Mouse (Mus musculus) cerebellum, postnatal 36 days (tissue): ENCODE results near the gene Traf3ip3.
A peak's percentile ranks its signal among the peaks of the same experiment; 100 is the strongest.

ENCODE experiments used
- DNase-seq, 2 experiments: peaks; one replicate each; pipeline ENCODE4 v3.0.0; 2021 to 2022; ENCODE audit warnings: mixed read lengths in 2 of 2

Gene Traf3ip3

GRCm38 (mm10) chr1:193201383-193201778 is at the start of gene Traf3ip3:
Gene Traf3ip3 (minus strand): TSS chr1:193201703.
- DNase-seq, result no peak

- no peak for DNase-seq
These were observed 48.5 kb upstream of the Traf3ip3 start for GRCm38 (mm10) chr1:193250026-193250425.

DNA sequence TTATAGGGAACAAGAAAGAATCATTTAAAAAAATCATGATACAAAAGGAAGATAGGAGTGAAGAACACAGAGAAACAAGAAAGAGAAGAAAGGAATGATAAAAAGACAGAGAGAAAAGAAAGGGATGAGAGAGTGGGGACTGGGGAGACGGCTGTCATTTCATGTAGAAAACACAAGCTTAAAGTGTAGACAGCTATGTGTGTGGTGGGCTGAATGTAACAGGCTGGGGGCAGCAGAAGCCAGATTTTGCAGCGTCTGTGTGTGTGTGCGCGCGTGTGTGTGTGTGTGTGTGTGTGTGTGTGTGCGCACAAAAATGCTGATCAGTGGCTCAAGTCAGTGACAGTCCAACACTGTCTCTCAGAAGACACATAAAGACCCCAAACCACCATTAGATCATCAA is 42.7 kb upstream of the Traf3ip3 start:
- DNase-seq, result no peak

- no peak for DNase-seq
These were observed 42.2 kb upstream of the Traf3ip3 start for GRCm38 (mm10) chr1:193243571-193244193.

DNA sequence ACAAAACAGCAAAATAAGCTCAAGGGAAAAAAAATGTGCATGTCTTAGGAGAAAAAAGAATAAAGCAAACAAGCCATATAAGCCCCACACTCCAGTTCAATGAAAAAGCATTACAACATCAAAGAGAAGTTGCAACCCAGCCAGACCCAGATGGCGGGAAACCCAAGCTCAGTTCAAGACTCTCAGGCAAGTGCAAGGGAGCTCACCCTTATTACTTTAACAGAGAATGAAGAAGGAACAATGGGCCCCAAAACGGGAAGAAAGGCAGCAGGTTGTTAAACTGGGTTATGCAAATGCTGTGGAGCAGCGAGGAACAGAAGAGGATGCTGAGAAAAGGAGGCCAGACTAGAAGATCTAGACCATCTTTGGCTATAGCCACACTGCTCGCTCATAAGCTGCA is 41.4 kb upstream of the Traf3ip3 start:
- DNase-seq, result no peak

DNA sequence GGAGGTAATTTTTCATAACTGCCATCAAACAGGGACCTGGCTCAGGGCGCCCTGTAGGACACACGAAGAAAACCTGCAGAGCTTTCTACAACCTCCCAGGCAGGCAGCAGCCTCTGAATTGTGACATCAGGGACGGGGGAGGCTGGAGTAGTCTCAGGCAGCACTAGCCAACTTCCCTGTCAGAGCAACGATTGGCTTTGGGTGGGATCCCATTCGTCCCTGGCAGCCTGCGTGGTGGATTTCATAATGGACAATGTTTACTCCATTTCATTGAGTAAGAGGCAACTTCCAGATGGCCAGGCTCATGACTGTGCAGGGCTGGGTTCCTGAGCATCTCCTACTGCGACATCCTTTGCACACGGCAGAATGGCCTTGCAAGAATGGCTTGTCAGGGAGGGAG is 40.7 kb upstream of the Traf3ip3 start:
- DNase-seq, result peak; percentile 90 to 91

- DNase-seq, result no peak
These were observed 39.9 kb upstream of the Traf3ip3 start for GRCm38 (mm10) chr1:193241436-193241835.

- no peak for DNase-seq
These were observed 36.9 kb upstream of the Traf3ip3 start for GRCm38 (mm10) chr1:193238426-193238825.

GRCm38 (mm10) chr1:193234930-193235329 is 33.4 kb upstream of the Traf3ip3 start:
- DNase-seq, result no peak

DNA sequence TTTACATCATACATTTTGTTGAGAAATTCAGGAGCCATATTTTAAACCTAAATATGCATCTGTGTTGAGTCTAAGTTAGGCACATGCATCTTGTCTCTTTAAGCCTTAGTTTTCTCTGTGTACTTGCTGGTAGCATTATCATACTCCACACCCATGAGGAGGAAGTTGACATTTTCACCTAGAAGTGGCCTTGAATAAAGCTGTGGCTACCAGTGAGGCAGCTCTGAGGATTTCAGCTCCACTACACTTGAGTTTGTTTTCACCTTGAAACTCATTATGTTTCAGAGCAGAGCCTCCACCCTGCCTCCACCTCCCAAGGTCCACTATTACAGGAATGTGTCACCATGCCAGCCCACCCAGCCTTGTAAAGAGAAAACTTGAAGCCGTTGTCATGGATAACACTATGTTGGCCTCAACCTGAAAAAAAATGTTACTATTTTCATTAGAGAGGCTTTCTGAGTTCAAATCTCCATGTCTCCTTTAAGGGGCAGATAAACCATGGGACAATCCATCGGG is 32.7 kb upstream of the Traf3ip3 start:
- no peak for DNase-seq

DNA sequence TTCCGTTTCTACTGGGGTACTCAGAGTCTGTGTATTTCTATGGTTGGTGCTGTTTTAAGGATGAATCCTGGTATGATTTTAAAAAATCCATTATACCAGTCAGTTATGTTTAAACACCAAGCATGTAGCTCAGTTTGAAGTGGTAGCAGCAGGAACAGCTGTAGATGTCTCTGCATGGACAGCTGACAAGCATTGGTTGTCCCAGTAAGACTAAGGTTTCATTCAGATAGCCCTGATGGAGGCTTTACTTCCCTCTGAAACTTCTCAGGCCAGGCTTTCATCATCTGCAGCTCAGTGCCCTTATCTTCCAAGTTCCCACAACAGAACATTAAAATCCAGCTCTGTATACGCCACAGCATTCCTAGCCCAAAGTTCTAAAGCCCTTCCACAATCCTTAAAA is 31.2 kb upstream of the Traf3ip3 start:
- no peak for DNase-seq

DNA sequence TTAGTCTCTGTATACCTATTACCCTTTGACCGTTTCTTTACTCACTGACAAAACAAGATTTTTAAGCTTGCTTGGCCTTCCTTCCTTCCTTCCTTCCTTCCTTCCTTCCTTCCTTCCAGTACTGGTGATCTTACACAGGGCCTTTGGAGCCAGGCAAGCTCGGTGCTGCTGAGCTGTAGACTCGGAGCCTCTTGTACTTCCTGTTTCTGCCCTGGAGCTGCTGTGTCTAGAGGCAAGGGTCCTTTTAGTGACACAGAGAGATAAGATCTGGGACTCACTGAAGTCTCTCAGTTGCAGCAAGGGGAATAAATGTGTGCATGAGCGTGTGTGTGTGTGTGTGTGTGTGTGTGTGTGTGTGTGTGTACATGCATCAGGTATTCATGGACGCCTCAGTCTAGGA is 29.4 kb upstream of the Traf3ip3 start:
- no peak for DNase-seq

GRCm38 (mm10) chr1:193230531-193230930 is 29.0 kb upstream of the Traf3ip3 start:
- DNase-seq, result no peak

GRCm38 (mm10) chr1:193229570-193229969 is 28.1 kb upstream of the Traf3ip3 start:
- no peak for DNase-seq

DNA sequence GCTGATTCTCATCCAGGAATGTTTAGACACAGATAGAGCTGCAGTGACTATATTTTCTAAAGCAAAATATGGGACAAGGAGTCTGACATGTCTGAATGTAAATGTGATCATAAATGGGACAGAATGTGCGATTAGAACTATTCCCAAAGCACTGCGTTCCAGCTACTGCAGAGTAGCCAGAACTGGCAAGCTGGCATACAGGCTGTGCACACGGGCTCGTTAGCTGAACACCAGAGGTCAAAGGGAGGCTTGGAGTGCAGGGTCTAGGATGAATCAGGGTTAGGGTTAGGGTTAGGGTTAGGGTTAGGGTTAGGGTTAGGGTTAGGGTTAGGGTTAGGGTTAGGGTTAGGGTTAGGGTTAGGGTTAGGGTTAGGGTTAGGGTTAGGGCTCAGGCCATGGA is 26.0 kb upstream of the Traf3ip3 start:
- DNase-seq, result no peak

DNA sequence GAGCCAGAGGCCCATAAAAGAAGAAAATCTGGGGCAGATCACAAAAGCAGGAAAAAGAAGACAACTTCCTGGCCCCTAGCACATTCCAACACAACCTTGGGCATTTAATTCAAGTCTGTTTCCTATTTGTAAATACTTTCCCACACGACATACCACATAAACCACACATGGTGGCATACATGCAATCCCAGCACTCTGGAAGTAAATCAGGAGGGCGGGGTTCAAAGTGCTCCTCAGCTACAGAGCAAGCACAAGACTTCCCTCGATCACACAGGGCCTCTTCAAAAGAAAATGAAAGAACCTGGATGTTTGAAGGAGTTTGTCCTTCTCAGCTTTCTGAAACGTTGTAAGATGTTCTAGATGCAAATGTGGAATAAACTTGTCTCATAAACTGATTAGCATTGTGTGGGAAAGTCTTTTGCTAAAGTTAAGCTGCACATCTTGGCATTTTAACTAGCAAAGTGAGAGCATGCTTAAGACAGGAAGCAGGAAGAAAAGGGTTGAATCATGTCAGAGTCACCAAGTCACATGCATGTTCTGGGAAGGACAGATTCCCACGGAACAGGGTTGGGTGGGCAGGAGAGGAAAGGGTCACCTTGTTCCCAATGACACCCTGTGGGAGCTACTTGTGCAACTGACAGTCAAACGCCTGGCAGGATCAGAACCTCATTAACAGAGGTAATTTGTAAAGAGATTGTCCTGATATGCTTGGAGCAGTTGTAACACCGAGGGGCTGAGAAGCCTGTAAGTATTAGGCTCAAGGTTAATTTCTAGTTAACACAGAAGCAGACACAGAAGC is 25.4 kb upstream of the Traf3ip3 start:
- no peak for DNase-seq

DNA sequence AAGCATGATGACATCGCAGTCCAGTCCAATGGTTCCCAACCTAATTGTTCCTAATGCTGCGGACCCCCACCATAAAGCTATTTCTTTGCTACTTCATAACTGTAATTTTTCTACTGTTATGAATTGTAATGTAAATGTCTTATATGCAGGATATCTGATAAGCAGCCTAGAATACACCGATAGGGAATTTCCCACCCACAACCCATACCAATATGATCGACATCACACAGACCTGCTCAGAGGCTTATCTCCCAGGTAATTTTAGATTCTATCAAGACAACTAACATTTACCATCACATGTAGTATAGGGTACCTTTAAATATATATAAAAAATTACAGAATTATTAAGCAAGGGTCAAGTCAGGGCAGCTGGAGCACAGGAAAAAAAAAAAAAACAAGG is 24.6 kb upstream of the Traf3ip3 start:
- no peak for DNase-seq

DNA sequence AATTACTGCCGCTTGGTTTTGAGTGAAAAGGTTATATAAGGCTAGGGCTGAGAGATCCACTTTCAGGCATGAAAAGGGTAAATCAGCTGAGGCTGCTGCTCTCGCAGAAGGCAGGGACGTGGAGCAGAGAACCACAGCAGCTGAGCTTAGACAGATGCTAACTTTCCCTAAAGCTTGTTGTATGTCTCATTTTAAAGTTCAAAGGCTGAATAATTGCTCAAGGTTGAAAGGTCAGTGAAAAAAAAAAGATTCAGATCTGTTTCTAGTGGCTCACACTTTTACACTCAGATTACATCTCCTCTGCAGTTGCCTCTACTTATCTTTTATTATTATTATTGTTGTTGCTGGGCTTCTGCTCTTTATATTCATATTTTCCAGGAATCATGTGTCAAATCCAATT is 24.0 kb upstream of the Traf3ip3 start:
- no peak for DNase-seq

DNA sequence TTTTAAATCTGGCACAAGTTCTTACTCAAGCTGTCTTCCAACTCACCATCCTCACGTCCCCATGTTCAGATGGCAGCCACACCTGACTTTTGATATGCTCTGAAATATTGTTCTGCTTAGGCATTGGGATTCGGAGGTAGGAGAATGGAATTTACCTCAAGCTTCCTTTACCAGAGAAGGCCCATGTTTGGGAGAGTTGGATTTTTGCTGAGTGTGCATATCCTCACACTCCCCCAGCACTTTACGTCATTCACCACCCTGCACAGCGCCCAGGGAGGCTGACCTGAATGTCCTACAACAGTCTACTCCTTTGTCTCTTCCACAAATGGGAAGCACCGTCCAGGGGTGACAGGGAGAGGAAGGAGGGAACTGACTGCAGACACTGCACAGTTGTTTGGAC is 18.9 kb upstream of the Traf3ip3 start:
- no peak for DNase-seq

DNA sequence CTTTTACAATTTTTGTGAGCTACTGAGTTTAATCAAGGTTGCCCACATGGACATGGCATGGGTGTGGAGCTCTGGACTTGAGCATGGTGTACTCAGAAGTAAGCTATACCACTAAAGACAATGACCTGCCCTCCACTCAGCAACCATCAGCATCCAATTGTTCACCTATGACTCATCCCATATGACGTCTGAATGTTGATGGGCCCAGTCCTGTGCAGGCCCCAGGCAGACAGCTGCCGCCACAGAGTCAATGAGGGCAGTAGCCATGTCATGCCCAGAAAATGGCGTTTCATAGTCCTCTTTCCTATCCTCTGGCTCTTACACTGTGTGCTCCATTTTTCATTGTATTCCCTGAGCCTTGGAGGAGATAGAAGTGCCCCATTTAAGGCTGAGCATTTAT is 14.5 kb upstream of the Traf3ip3 start:
- DNase-seq, result no peak

- no peak for DNase-seq
These were observed 12.6 kb upstream of the Traf3ip3 start for GRCm38 (mm10) chr1:193214053-193214452.

DNA sequence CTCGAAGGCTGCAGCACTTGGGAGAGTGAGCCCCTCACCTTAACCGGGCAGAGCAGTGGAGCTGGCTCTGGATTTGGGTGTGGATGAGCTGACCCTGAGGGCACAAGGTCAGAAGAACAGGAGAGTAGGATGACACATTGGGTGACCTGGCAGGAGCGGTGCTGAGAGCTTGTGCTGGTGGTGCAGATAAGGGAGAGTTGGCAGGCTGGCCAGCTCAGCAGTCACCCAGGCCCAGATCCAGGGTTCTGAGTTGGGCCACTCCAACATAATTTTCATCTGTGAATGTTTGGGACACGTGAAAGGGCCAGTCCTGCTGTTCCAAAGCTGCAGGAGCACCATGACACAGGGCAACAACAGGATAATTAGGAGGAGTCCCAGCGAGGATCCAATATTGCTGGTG is 9.9 kb upstream of the Traf3ip3 start:
- DNase-seq, result no peak

DNA sequence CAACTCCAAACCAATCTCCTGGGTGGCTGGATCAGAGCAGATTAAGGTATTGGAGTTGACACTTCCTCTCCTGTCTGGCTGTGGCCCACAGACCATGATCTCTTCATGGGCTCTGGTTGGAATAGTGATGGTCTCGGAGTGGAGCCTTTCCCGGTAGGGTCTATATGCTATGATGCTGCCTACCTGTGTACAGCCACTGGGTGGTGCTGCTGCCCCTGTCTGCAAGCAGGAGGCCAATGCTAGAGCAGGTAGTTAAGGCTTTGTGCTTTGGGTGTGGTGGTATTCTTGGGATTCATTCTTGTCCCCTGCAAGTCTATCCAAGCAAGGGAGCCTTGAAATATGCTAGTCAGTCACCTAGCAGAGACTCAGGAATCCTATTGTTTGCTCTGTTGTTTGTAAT is 6.7 kb upstream of the Traf3ip3 start:
- DNase-seq, result peak; percentile 47 to 54

DNA sequence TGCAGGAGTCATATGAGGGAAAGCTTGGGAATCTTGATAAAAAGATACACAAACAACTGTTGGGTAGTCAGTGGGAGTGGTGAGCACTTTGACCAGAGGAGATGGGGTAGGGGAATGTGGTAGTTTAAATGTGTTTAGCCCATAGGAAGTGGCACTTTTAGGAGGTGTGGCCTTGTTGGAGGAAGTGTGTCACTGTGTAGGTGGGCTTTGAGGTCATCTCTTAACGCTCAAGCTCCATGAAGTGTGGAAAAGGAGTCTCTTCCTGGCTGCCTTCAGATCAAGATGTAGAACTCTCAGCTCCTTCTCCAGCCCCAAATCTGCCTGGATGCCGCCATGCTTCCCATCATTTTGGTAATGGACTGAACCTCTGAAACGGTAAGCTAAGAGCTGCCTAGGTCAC is 6.0 kb upstream of the Traf3ip3 start, which contains the start of gene Lamb3:
Gene Lamb3, plus strand, starts transcription at position 197 of the 400 bp plus-strand sequence.
- DNase-seq, result no peak
